Mouse (Mus musculus): ENCODE results near the gene Rhot1.

DNA sequence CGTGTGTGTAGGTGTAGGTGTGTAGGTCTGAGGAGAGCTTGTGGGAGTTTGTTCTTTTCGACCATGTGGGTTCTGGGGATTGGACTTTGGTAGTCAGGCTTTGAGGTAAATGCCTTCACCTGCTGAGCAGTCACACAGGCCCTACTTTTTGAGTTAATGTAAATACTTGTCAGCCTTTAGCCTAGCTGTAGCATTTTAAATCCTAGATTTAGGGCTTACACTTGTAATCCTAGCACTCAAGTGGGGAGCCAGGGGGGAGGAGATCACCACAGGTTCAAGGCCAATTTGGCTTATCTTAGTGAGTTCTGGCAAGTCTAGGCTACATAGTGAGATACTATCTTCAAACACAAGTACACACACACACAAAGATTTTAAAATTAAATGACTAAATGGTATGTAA, 3.5 kb downstream of the Rhot1 start:
- TF ChIP-seq CTCF (IDR thresholded peaks at IDR 0.05; ENCODE audit: borderline replicate concordance, insufficient read depth, low read depth, low read length) (no peak), POLR2A (IDR thresholded peaks at IDR 0.05; ENCODE audit: borderline replicate concordance, insufficient read depth, low read length) (no peak)
